8 mouse cellular contexts compared by ENCODE assay signal in genomic region chr3:108444029-108444428, GRCm38 (mm10). TPM values are rescaled to one million over a fixed set of nuclear protein-coding genes. Genes with fewer than 3 reads are reported as not detected.
A peak's percentile ranks its signal among the peaks of the same experiment; 100 is the strongest.
DNase-seq lines count a peak whose midpoint lies in the region; ATAC-seq and TF ChIP-seq lines count a peak whose summit lies in the region.

No protein-coding gene starts in this region.

- TF ChIP-seq POLR2A in liver, adult 2 months (IDR thresholded peaks at IDR 0.05; ENCODE audit: extremely low read depth, insufficient read depth, low read length), result no peak
- peak; percentile 73 for TF ChIP-seq POLR2A in myocyte (IDR thresholded peaks at IDR 0.05; ENCODE audit: insufficient read length, low read depth)

- H3K9me3 ChIP-seq in hindbrain, embryonic 16.5 days (ENCODE audit: control insufficient read depth, low read length), result no peaks in the 10 kb centered on the region

- peak; percentile 29 for DNase-seq in gastrocnemius, postnatal 25 days
- DNase-seq in gastrocnemius, postnatal 4 days (ENCODE audit: low spot score in 2 of 2), result no peak
- peak; percentile 54 for DNase-seq in R1 (ENCODE audit: low read depth, low spot score)
- peak; percentile 91 for DNase-seq in liver, adult 2 months (ENCODE audit: extremely low read depth, low read depth, low spot score)
- DNase-seq in thymus, postnatal 4 days, result peak; percentile 42

- TF ChIP-seq CTCF in liver, adult 2 months (IDR thresholded peaks at IDR 0.05; ENCODE audit: low read depth, low read length), result no peak

- 21% methylated on average over 8 of the region's 8 CpGs for WGBS in hindbrain, embryonic 16.5 days
- WGBS in liver, adult 2 months, result 2% methylated on average over 8 of the region's 8 CpGs

- peak overlapping the region; percentile 91 for H3K27ac ChIP-seq in hindbrain, embryonic 16.5 days (ENCODE audit: low read depth, low read length)
- peak overlapping the region; percentile 89 for H3K27ac ChIP-seq in liver, adult 2 months (replicated peaks; ENCODE audit: insufficient read depth, low read depth, low read length)

- peak overlapping the region; percentile 91 for H3K4me2 ChIP-seq in hindbrain, embryonic 16.5 days (ENCODE audit: low read length)
- H3K4me2 ChIP-seq in myocyte (ENCODE audit: low read depth), result peak overlapping the region; percentile 82

- 0 out of 2 replicates have a peak, but pooled peaks cover 2% of the 10 kb centered on the region for H3K36me3 ChIP-seq in hindbrain, embryonic 16.5 days (ENCODE audit: control insufficient read depth, insufficient read depth, low read length)
- no peaks in the 10 kb centered on the region for H3K36me3 ChIP-seq in liver, adult 2 months (ENCODE audit: control insufficient read depth, insufficient read depth, low read length)
- peaks cover 37% of the 10 kb centered on the region for H3K36me3 ChIP-seq in myocyte (ENCODE audit: control insufficient read depth, insufficient read depth)

- peak overlapping the region; percentile 81 for H3ac ChIP-seq in myocyte (ENCODE audit: control insufficient read depth, insufficient read length)

- peaks cover 27% of the 10 kb centered on the region for H3K79me2 ChIP-seq in liver, adult 2 months (ENCODE audit: control insufficient read depth, insufficient read depth, low read length)
- peaks cover 60% of the 10 kb centered on the region for H3K79me2 ChIP-seq in myocyte (ENCODE audit: control insufficient read depth, insufficient read depth)

- peaks cover 29% of the 10 kb centered on the region for H3K4me1 ChIP-seq in hindbrain, embryonic 16.5 days (ENCODE audit: control insufficient read depth, insufficient read depth, low read depth, low read length)
- H3K4me1 ChIP-seq in liver, adult 2 months (ENCODE audit: control insufficient read depth, insufficient read depth, low read length), result peaks cover 2% of the 10 kb centered on the region

- peak overlapping the region; percentile 87 for H3K9ac ChIP-seq in hindbrain, embryonic 16.5 days (ENCODE audit: low read depth, low read length)
- peak overlapping the region; percentile 81 for H3K9ac ChIP-seq in liver, adult 2 months (ENCODE audit: low read depth, low read length)

- peak; percentile 80 for ATAC-seq in erythroblast, adult 5-6 weeks (replicated peaks; ENCODE audit: low FRiP score, poor library complexity, severe bottlenecking)
- ATAC-seq in hindbrain, embryonic 16.5 days, result peak; percentile 28

- H3K4me3 ChIP-seq in hindbrain, embryonic 16.5 days (ENCODE audit: low read length), result peak overlapping the region; percentile 85
- H3K4me3 ChIP-seq in liver, adult 2 months (ENCODE audit: insufficient read depth, low read depth, low read length), result peak overlapping the region; percentile 81
- peak overlapping the region; percentile 99 for H3K4me3 ChIP-seq in myocyte

- H3K27me3 ChIP-seq in hindbrain, embryonic 16.5 days (replicated peaks; ENCODE audit: control insufficient read depth, insufficient read depth, low read length), result no peaks in the 10 kb centered on the region
- H3K27me3 ChIP-seq in liver, adult 2 months (ENCODE audit: control insufficient read depth, insufficient read depth, low read length), result no peaks in the 10 kb centered on the region
- H3K27me3 ChIP-seq in myocyte (ENCODE audit: control insufficient read depth, insufficient read depth, insufficient read length), result peaks cover 10% of the 10 kb centered on the region

TF ChIP-seq in myocyte, 11 proteins besides CTCF, POLR2A, EP300 and RAD21:
- TF ChIP-seq E2F4 (IDR thresholded peaks at IDR 0.05; ENCODE audit: insufficient read depth) (no peak), MAX (IDR thresholded peaks at IDR 0.05; ENCODE audit: low read depth) (peak; percentile 88), CEBPB (IDR thresholded peaks at IDR 0.05; ENCODE audit: insufficient read depth, poor library complexity, severe bottlenecking) (peak; percentile 100), TCF3 (IDR thresholded peaks at IDR 0.05; ENCODE audit: insufficient read length, low read depth) (no peak), USF1 (IDR thresholded peaks at IDR 0.05; ENCODE audit: low read depth) (peak; percentile 98), MYOG (IDR thresholded peaks at IDR 0.05; ENCODE audit: control insufficient read depth in 1 of 3, insufficient read depth in 1 of 3, insufficient read length in 2 of 3, low read depth in 2 of 3) (peak in 1 of 3 experiments; percentile 10), MYOD1 (IDR thresholded peaks at IDR 0.05; ENCODE audit: control insufficient read depth in 1 of 3, insufficient read length in 2 of 3, low read depth in 2 of 3) (peak in 1 of 3 experiments; percentile 13), REST (IDR thresholded peaks at IDR 0.05; ENCODE audit: insufficient read depth, insufficient read length) (no peak), POLR2AphosphoS2 (IDR thresholded peaks at IDR 0.05; ENCODE audit: insufficient read length, low read depth) (peak; percentile 92), TCF12 (IDR thresholded peaks at IDR 0.05; ENCODE audit: insufficient read depth, poor library complexity, severe bottlenecking) (no peak), SRF (IDR thresholded peaks at IDR 0.05; ENCODE audit: control insufficient read depth, insufficient read length, low read depth) (no peak)

RNA-seq across cellular contexts. Expression of gene Sars, which starts 1.0 kb away (rescaled TPM):
- total RNA-seq in gastrocnemius, postnatal 25 days (2021), result 100 to 1,000 TPM; 105 to 114 TPM
- 100 to 1,000 TPM; 107 to 113 TPM for total RNA-seq in gastrocnemius, postnatal 4 days (2021)
- 15.5 and 20.4 TPM in 2 replicates for total RNA-seq in erythroblast, adult 5-6 weeks (2015; ENCODE audit: low replicate concordance)
- total RNA-seq in erythroblast, adult 5-6 weeks (2017; ENCODE audit: low replicate concordance), result 91.9 and 143 TPM in 2 replicates
- polyA plus RNA-seq in hindbrain, embryonic 16.5 days (2015; fragmentation: Nextera tagmentation; extraction: Ambion mirVana), result 216 and 224 TPM in 2 replicates
- total RNA-seq in liver, adult 2 months (2014; rRNA removed), result 31.3 and 35.5 TPM in 2 replicates
- 21.3 and 24.7 TPM in 2 replicates for polyA plus RNA-seq in liver, adult 2 months (2012; rRNA removed)
- polyA plus RNA-seq in myocyte (2012; fragmentation: generic; extraction: Trizol), result 685 TPM

RNA-seq across cellular contexts. Expression of gene Celsr2, which starts 28.7 kb away (rescaled TPM):
- 1 to 10 TPM; 4.8 to 5.9 TPM for total RNA-seq in gastrocnemius, postnatal 25 days (2021)
- total RNA-seq in gastrocnemius, postnatal 4 days (2021), result 1 to 10 TPM; 3.0 to 5.9 TPM
- not detected in 2 replicates for total RNA-seq in erythroblast, adult 5-6 weeks (2015; ENCODE audit: low replicate concordance)
- total RNA-seq in erythroblast, adult 5-6 weeks (2017; ENCODE audit: low replicate concordance), result 0.14 TPM in 1 of 2 replicates, not detected in the other
- 34.5 and 34.7 TPM in 2 replicates for polyA plus RNA-seq in hindbrain, embryonic 16.5 days (2015; fragmentation: Nextera tagmentation; extraction: Ambion mirVana)
- 0.18 and 0.47 TPM in 2 replicates for total RNA-seq in liver, adult 2 months (2014; rRNA removed)
- polyA plus RNA-seq in liver, adult 2 months (2012; rRNA removed), result 0.60 and 0.61 TPM in 2 replicates
- polyA plus RNA-seq in myocyte (2012; fragmentation: generic; extraction: Trizol), result not detected

Comparison
In these comparisons a context has a peak if more than half of its experiments do, and no peak if none do; other contexts are left out.
1. DNase-seq: peak in gastrocnemius, postnatal 25 days (single experiment), R1 (single experiment), liver, adult 2 months (single experiment) and thymus, postnatal 4 days (single experiment); none in gastrocnemius, postnatal 4 days (0 of 2).
2. Peak in every context shown above with its lines, with median percentiles within 50 percentile points of each other: H3K4me3 ChIP-seq.